Mouse (Mus musculus): ENCODE results near the gene Sema5b. TPM values are rescaled to one million over a fixed set of nuclear protein-coding genes. Genes with fewer than 3 reads are reported as not detected.

Sema5b gene
- polyA plus RNA-seq, 1 experiment from 2014 or later, result 1.8 TPM

DNA sequence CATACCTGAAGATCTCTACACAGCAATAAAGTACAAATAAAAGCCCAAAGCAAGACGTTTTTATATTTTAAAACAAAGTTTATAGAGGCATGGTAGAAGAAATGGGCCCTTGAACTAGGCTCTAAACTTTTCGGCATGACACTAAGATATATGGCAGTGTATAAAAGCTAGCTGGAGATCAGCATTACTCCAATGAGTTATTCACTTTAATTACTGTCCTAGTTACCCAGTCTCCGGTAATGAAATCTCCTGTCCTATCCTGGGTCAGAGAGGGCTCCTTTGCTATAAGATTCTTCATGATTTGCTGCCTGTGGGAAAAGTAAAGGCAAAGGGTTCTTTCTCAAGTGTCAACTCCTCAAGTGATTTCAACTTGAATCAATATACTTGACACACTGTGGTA is 98.6 kb downstream of the Sema5b start:
- Histone ChIP-seq H3K4me2 (no peak overlapping the region), H3K27me3 (no peaks in the 10 kb centered on the region), H3K9ac (no peak overlapping the region), H3K4me1 (replicated peaks) (no peaks in the 10 kb centered on the region), H3K4me3 (no peak overlapping the region), H3K27ac (no peak overlapping the region), H3K9me3 (replicated peaks) (no peaks in the 10 kb centered on the region), H3K36me3 (no peaks in the 10 kb centered on the region)
- WGBS, result 66% methylated on average over 3 of the region's 3 CpGs
- ATAC-seq (replicated peaks; ENCODE audit: insufficient number of reproducible peaks, insufficient read depth, low FRiP score, low read depth), result no peak

DNA sequence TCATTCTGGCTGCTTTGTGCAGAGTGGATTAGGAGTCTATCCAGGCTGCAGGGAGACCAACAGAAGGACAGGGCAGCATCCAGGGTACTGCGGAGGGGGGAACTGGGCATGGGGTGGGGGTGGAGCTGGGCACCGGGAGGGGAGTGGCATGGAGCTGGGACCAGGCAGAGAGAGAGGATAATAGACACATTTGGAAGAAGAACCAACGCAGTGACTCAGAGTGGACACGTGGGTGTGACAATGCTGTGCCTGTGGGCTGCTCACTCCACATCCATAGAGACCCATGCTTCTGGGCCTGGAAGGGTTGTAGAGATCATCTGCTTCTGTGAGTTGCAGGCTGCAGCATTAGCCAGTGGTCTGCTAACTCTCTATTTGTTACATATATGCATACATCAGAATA is 107.9 kb downstream of the Sema5b start:
- WGBS, result 79% methylated on average over 4 of the region's 4 CpGs
- Histone ChIP-seq H3K4me2 (no peak overlapping the region), H3K9me3 (replicated peaks) (no peaks in the 10 kb centered on the region), H3K36me3 (no peaks in the 10 kb centered on the region), H3K27me3 (peaks cover 11% of the 10 kb centered on the region; the same call in 1 of the 2 replicates), H3K27ac (no peak overlapping the region), H3K4me1 (replicated peaks) (no peaks in the 10 kb centered on the region), H3K9ac (no peak overlapping the region), H3K4me3 (no peak overlapping the region)
- no peak for ATAC-seq (replicated peaks; ENCODE audit: insufficient number of reproducible peaks, insufficient read depth, low FRiP score, low read depth)

DNA sequence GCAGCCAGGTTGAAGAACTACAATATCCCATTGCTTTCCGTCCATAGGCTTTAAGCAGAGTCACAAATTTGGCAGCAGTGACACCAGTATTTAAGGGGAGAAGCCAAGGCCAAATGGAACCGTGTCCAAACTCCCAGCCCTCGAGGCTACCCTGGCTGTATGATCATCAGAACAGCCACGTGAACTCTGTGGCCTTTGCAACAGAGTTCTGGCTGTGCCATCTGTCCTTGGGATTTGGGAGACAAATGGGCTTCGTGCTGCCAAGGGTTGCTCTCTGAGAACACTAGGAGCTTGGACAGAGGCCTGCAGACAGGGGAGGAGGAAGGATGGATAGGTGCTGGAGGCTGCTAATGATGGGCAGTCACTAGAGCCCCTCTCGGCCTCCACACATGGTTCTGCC is 111.3 kb downstream of the Sema5b start:
- Histone ChIP-seq H3K4me2 (no peak overlapping the region), H3K4me1 (replicated peaks) (no peaks in the 10 kb centered on the region), H3K9me3 (replicated peaks) (no peaks in the 10 kb centered on the region), H3K27me3 (peaks cover 14% of the 10 kb centered on the region), H3K27ac (no peak overlapping the region), H3K9ac (no peak overlapping the region), H3K4me3 (no peak overlapping the region), H3K36me3 (no peaks in the 10 kb centered on the region)
- no peak for ATAC-seq (replicated peaks; ENCODE audit: insufficient number of reproducible peaks, insufficient read depth, low FRiP score, low read depth)
- WGBS, result 55% methylated on average over 6 of the region's 6 CpGs

DNA sequence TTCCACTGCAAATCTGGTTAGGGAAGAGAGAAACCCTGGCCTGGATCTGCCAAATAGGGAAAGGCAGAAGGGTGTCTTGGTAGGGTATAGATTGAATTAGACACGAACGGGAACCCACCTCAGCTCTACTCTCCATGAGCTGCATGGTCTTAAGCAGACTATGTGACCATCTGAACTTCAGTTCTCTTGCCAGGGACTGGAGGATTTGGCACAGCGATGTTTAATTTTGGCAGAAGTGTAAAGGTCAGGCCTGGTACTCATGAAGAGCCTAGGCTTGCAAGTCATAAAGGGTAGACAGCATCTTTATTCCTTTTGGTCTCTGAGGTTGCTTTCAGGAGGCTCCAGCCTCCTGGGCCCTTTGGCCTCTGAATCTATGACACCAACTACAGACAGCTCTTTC is 111.8 kb downstream of the Sema5b start:
- Histone ChIP-seq H3K36me3 (no peaks in the 10 kb centered on the region), H3K4me1 (replicated peaks) (no peaks in the 10 kb centered on the region), H3K27ac (no peak overlapping the region), H3K9ac (no peak overlapping the region), H3K4me3 (no peak overlapping the region), H3K9me3 (replicated peaks) (no peaks in the 10 kb centered on the region), H3K4me2 (no peak overlapping the region), H3K27me3 (peaks cover 19% of the 10 kb centered on the region)
- no peak for ATAC-seq (replicated peaks; ENCODE audit: insufficient number of reproducible peaks, insufficient read depth, low FRiP score, low read depth)
- WGBS, result 87% methylated on average over 3 of the region's 3 CpGs

DNA sequence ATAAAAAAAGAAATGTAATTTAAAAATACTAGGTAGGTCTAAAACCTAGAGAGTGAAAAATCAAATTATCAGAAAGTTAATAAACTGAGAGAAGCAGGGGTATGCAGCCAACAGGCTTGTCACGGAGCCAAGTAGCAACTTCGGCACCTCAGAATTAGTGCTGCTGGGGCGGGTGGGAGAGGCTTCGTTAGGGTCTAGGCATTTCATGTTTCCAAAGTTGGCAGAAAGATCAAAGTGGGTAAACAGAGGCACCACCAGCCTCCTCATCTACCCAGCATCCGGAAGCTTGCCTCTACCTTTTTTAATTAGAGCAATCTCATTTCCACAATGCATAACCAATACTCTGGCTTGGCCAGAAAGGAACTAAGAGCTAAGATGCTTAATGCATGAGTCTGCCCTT is 113.0 kb downstream of the Sema5b start:
- peaks cover 31% of the 10 kb centered on the region for H3K27me3 ChIP-seq
- ATAC-seq (replicated peaks; ENCODE audit: insufficient number of reproducible peaks, insufficient read depth, low FRiP score, low read depth), result no peak
- H3K36me3 ChIP-seq, result no peaks in the 10 kb centered on the region
- H3K9me3 ChIP-seq (replicated peaks), result no peaks in the 10 kb centered on the region
- H3K4me1 ChIP-seq (replicated peaks), result no peaks in the 10 kb centered on the region
- H3K4me2 ChIP-seq, result no peak overlapping the region
- H3K4me3 ChIP-seq, result no peak overlapping the region
- no peak overlapping the region for H3K27ac ChIP-seq
- no peak overlapping the region for H3K9ac ChIP-seq
- 82% methylated on average over 5 of the region's 5 CpGs for WGBS

DNA sequence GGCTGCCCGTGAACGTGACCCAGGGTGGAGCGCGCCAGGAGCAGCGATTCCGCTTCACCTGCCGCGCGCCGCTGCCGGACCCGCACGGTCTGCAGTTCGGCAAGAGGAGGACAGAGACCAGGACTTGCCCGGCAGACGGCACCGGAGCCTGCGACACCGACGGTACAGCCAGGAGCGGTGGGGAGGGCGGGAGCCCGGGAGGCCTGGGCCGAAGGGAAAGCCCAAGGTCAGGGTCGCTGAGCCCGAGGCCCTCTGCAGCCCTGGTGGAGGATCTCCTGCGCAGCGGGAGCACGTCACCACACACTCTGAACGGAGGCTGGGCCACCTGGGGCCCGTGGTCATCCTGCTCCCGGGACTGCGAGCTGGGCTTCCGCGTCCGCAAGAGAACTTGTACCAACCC is 119.3 kb downstream of the Sema5b start:
- 6% methylated on average over 32 of the region's 36 CpGs for WGBS
- H3K27me3 ChIP-seq, result peaks cover 68% of the 10 kb centered on the region

DNA sequence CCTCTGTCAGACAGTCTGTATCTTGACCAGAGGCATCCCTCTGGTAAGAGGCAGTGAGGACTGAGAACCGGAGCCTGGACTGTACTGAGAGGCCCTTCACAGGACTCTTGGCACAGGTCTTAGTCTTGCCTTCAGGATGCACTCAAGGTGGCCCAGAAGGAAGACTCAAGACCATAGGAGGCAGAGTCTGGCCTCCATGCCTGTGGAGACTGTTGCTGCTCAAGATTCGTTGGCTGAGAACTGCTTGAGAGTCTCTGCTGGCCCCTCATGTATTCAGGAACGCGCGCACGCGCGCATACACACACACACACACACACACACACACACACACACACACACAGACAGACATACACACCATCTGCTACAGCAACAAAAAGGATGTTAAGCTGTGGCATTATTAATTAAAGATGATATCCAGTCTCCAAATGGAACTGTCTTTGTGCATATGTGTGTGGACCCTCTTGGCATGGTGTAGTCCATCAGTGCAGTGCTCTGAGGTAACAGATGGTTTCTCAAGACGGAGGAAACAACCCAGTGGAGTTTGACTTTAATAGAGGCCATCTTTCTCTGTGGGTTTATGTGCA is 123.0 kb downstream of the Sema5b start:
- Histone ChIP-seq H3K9ac (no peak overlapping the region), H3K9me3 (replicated peaks) (no peaks in the 10 kb centered on the region), H3K27me3 (peaks cover 38% of the 10 kb centered on the region), H3K4me1 (replicated peaks) (peaks cover 10% of the 10 kb centered on the region), H3K27ac (no peak overlapping the region), H3K4me2 (no peak overlapping the region), H3K4me3 (no peak overlapping the region), H3K36me3 (no peaks in the 10 kb centered on the region)
- WGBS, result 89% methylated on average over 9 of the region's 9 CpGs
- ATAC-seq (replicated peaks; ENCODE audit: insufficient number of reproducible peaks, insufficient read depth, low FRiP score, low read depth), result no peak

More for the DNA sequence above, 119.3 kb downstream of the Sema5b start:
- no peaks in the 10 kb centered on the region for H3K9me3 ChIP-seq (replicated peaks)
- ATAC-seq (replicated peaks; ENCODE audit: insufficient number of reproducible peaks, insufficient read depth, low FRiP score, low read depth), result no peak
- no peaks in the 10 kb centered on the region for H3K36me3 ChIP-seq
- H3K4me3 ChIP-seq, result peak overlapping the region; percentile 50
- peak overlapping the region; percentile 43 for H3K9ac ChIP-seq
- H3K4me1 ChIP-seq (replicated peaks), result peaks cover 10% of the 10 kb centered on the region
- H3K27ac ChIP-seq, result no peak overlapping the region
- peak overlapping the region; percentile 85 for H3K4me2 ChIP-seq

DNA sequence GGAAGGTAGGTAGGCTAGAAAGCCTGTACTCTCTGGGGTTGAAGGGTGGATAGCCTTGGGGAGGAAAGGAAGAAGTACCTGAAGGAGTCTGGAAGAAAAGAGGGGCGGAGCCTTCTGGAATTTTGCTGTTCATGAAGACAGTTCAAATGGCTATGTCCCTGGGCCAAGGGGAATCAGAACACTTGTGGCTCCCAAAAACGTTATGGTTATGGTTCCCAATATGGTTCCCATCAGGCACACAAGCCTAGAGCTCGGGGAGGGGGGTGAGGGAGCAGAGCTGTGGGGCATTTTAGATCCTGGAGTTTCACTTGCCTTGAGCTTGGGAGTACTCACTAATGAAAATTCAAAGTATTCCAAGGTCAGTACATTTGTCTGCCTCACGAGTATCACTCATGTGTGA is 123.9 kb downstream of the Sema5b start:
- H3K4me3 ChIP-seq, result no peak overlapping the region
- H3K4me2 ChIP-seq, result no peak overlapping the region
- no peak overlapping the region for H3K9ac ChIP-seq
- peaks cover 31% of the 10 kb centered on the region for H3K27me3 ChIP-seq
- no peak for ATAC-seq (replicated peaks; ENCODE audit: insufficient number of reproducible peaks, insufficient read depth, low FRiP score, low read depth)
- peaks cover 7% of the 10 kb centered on the region for H3K4me1 ChIP-seq (replicated peaks)
- WGBS, result 74% methylated on average over 4 of the region's 4 CpGs
- no peaks in the 10 kb centered on the region for H3K36me3 ChIP-seq
- no peak overlapping the region for H3K27ac ChIP-seq
- no peaks in the 10 kb centered on the region for H3K9me3 ChIP-seq (replicated peaks)

DNA sequence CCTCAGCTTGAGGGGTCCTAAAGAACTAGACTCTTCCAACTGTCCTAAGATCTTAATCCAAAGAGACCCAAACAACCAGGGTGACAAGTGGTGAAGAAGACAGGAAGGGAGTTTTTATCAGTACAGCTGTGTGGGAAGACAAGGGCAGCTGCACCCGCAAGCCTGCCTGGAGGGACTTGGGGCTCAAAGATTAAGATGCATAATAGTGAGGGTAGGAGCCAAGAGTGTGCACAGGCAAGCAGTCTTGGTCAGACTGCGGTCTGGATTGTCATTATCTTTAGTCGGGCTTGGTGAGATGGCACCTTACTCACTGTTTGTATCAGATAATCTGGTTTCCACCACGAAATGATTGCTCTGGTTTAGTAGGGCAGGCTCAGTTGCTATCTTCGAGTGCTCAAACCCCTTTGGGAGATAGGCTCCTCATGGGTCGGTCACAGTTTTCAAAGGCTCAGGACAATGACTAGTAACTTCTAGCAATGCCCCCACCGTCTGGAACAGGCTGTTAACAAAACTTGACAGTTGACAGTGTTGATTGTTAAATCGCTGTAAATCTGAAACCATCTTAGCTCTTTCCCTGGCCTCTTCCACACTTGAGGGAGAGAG is 136.7 kb downstream of the Sema5b start:
- H3K36me3 ChIP-seq, result no peaks in the 10 kb centered on the region
- H3K4me1 ChIP-seq (replicated peaks), result peaks cover 13% of the 10 kb centered on the region
- no peak overlapping the region for H3K27ac ChIP-seq
- no peaks in the 10 kb centered on the region for H3K9me3 ChIP-seq (replicated peaks)
- no peak for ATAC-seq (replicated peaks; ENCODE audit: insufficient number of reproducible peaks, insufficient read depth, low FRiP score, low read depth)
- no peak overlapping the region for H3K4me3 ChIP-seq
- H3K9ac ChIP-seq, result no peak overlapping the region
- no peak overlapping the region for H3K4me2 ChIP-seq
- H3K27me3 ChIP-seq, result no peaks in the 10 kb centered on the region
- WGBS, result 38% methylated on average over 8 of the region's 8 CpGs

DNA sequence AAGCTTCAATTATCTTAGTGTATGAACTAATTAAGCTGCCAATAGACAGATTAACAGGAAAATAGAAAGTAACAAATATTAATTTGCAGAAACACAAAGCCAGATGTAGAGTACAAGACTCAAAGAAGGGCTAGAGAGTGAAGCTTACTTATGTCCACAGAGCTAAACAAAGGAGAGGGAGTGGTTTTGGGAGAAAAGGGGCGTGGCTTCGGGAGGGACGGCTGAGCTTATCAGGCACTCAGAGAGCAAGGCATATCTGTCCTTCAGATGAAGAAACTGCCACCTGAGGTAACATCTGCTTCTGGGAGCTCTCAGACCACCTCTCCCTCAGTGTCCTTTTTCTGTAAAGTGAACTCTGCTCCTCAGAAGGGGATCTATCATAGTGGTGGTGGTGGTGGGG is 137.5 kb downstream of the Sema5b start:
- 10% methylated on average over 3 of the region's 3 CpGs for WGBS
- H3K9ac ChIP-seq, result no peak overlapping the region
- H3K27me3 ChIP-seq, result no peaks in the 10 kb centered on the region
- H3K36me3 ChIP-seq, result no peaks in the 10 kb centered on the region
- no peak overlapping the region for H3K27ac ChIP-seq
- no peak overlapping the region for H3K4me3 ChIP-seq
- H3K4me2 ChIP-seq, result no peak overlapping the region
- H3K4me1 ChIP-seq (replicated peaks), result peaks cover 13% of the 10 kb centered on the region
- ATAC-seq (replicated peaks; ENCODE audit: insufficient number of reproducible peaks, insufficient read depth, low FRiP score, low read depth), result no peak
- H3K9me3 ChIP-seq (replicated peaks), result no peaks in the 10 kb centered on the region

DNA sequence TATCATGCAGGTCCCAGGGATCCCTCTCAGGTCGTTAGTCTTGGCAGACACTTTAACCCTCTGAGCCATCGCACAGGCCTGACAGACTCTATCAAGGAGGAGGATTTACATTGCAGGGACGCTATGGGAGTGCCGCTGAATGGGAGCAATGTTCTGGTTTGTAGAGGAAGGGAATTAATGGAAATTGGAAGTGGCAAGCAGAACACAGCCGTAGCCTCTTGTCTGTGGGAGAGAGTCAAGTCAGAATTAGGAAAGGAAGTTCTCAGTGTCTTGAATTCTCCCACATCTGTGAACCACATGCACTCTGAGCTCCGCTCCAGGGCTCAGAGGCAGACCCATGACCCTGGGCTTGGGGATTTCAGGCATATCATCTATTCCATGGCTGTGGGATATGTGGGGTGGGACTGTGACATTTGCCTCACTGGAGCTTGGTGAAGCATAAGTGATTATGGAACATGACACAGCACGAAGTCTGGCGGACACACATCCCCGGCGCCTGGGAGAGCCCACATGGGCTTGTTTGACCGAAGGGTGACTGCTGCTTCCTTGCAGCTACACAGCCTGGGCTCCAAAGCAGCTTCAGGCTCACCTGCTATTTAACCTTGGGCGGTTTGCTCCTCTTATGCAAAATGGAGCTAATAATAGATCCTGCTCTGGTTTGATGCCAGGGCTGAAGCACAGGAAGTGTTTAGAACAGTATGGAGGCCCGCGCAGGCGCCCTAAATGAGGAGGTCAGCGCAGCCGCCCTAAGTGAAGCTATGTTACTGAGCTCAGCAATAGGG is 140.6 kb downstream of the Sema5b start:
- H3K27me3 ChIP-seq, result no peaks in the 10 kb centered on the region
- WGBS, result 49% methylated on average over 17 of the region's 17 CpGs
- H3K9me3 ChIP-seq (replicated peaks), result no peaks in the 10 kb centered on the region
- peak overlapping the region; percentile 87 for H3K27ac ChIP-seq
- H3K36me3 ChIP-seq, result no peaks in the 10 kb centered on the region
- no peak overlapping the region for H3K4me3 ChIP-seq
- peak; percentile 75 for ATAC-seq (replicated peaks; ENCODE audit: insufficient number of reproducible peaks, insufficient read depth, low FRiP score, low read depth)
- 0 out of 2 replicates have a peak overlapping the region, but pooled peaks have one; percentile 10 for H3K4me2 ChIP-seq
- H3K4me1 ChIP-seq (replicated peaks), result peaks cover 13% of the 10 kb centered on the region
- no peak overlapping the region for H3K9ac ChIP-seq
